Mouse (Mus musculus) heart, postnatal 0 days (tissue): ENCODE data around the gene Pip5kl1.

Source experiments
- CTCF ChIP-seq: IDR thresholded peaks from 2 replicates; pipeline ENCODE4 v1.5.1; 2016; ENCODE audit warnings: antibody characterized with exemption, control low read depth, low read depth
- EP300 ChIP-seq: IDR thresholded peaks from 2 replicates; pipeline ENCODE4 v1.6.1; 2016; ENCODE audit warnings: antibody characterized with exemption, low read depth

- peak; percentile 47 for TF ChIP-seq CTCF
- TF ChIP-seq EP300: no peak
Measured at GRCm38 (mm10) chr2:32601417-32602065, 26.9 kb downstream of the Pip5kl1 start.
